In genomic region chr10:120854329-120854728, GRCm38 (mm10) we compare ENCODE assay signal across 24 mouse cellular contexts. TPM values are rescaled to one million over a fixed set of nuclear protein-coding genes. Genes with fewer than 3 reads are reported as not detected.
DNase-seq lines count a peak whose midpoint lies in the region; ATAC-seq and TF ChIP-seq lines count a peak whose summit lies in the region.
"Had no signal": no experiment of that assay in that cellular context is flagged by ENCODE, and none has a peak within 500 bp of the region (broad histone marks: within the 10 kb centered on the region; RNA-seq: fewer than 3 reads in every experiment).

No protein-coding gene starts in this region.

- H3K4me1 ChIP-seq in forebrain, embryonic 11.5 days (replicated peaks; ENCODE audit: control insufficient read depth, insufficient read depth, low read length): peaks cover 30% of the 10 kb centered on the region
- H3K4me1 ChIP-seq in limb, embryonic 11.5 days (ENCODE audit: control insufficient read depth, insufficient read depth, low read length): peaks cover 49% of the 10 kb centered on the region

- no peak overlapping the region for H3K4me3 ChIP-seq in forebrain, embryonic 11.5 days (ENCODE audit: low read depth, low read length)
- no peak overlapping the region for H3K4me3 ChIP-seq in limb, embryonic 11.5 days (ENCODE audit: low read depth, low read length)
- no peak overlapping the region for H3K4me3 ChIP-seq in layer of hippocampus, adult 2 months
- H3K4me3 ChIP-seq: gastrocnemius, adult 2 months; myocyte had no signal

- H3K36me3 ChIP-seq in forebrain, embryonic 11.5 days (ENCODE audit: control insufficient read depth, insufficient read depth, low read length): no peaks in the 10 kb centered on the region
- H3K36me3 ChIP-seq in limb, embryonic 11.5 days (ENCODE audit: control insufficient read depth, insufficient read depth, low read length): no peaks in the 10 kb centered on the region

- DNase-seq in brain, embryonic 14.5 days (ENCODE audit: low read depth): peak; percentile 53
- DNase-seq in embryo, embryonic 10.5 days (ENCODE audit: low spot score): peak; percentile 61
- no peak for DNase-seq in forebrain, embryonic 11.5 days (ENCODE audit: low spot score)
- DNase-seq in limb, embryonic 11.5 days (ENCODE audit: low spot score): peak; percentile 30
- no peak for DNase-seq in adrenal gland, adult 2 months
- no peak for DNase-seq in layer of hippocampus, adult 2 months (ENCODE audit: low spot score in 2 of 2)
- DNase-seq in retina, postnatal 1 day: no peak
- DNase-seq: adrenal gland, postnatal 25 days; cerebellum, adult 11-12 months; cerebellum, postnatal 25 days; gastrocnemius, adult 2 months; heart, postnatal 10 days; kidney, adult 9 months; kidney, postnatal 25 days; layer of hippocampus, adult 9-11 months; liver; midbrain, embryonic 14.5 days; right cerebral cortex, adult 18-20 months; thymus, postnatal 14 days had no signal

- 6% methylated on average over 10 of the region's 10 CpGs for WGBS in forebrain, embryonic 11.5 days
- 38% methylated on average over 10 of the region's 10 CpGs for WGBS in limb, embryonic 11.5 days

- TF ChIP-seq POLR2A in brain, embryonic 14.5 days (IDR thresholded peaks at IDR 0.05; ENCODE audit: borderline replicate concordance, extremely low read depth, insufficient read depth, insufficient read length, poor library complexity, severe bottlenecking): no peak

- peak; percentile 66 for ATAC-seq in forebrain, embryonic 11.5 days (replicated peaks; ENCODE audit: low FRiP score)
- no peak for ATAC-seq in limb, embryonic 11.5 days (ENCODE audit: insufficient number of reproducible peaks, low FRiP score, low TSS enrichment, low read depth)
- ATAC-seq: activated CD4-positive, CD25-positive, alpha-beta regulatory T cell, adult 4 months; lung, postnatal 0 days had no signal

- H3K9ac ChIP-seq in forebrain, embryonic 11.5 days (ENCODE audit: low read length): peak overlapping the region; percentile 2; the same call in 1 of the 2 replicates
- H3K9ac ChIP-seq in limb, embryonic 11.5 days (ENCODE audit: low read length): no peak overlapping the region
- H3K9ac ChIP-seq: hindbrain, embryonic 14.5 days had no signal

- H3K27me3 ChIP-seq in forebrain, embryonic 11.5 days (ENCODE audit: control insufficient read depth, insufficient read depth, low read length): no peaks in the 10 kb centered on the region
- no peaks in the 10 kb centered on the region for H3K27me3 ChIP-seq in limb, embryonic 11.5 days (ENCODE audit: control insufficient read depth, insufficient read depth, low read length)

- H3K9me3 ChIP-seq in forebrain, embryonic 11.5 days (ENCODE audit: control insufficient read depth, low read length): no peaks in the 10 kb centered on the region
- H3K9me3 ChIP-seq in limb, embryonic 11.5 days (ENCODE audit: control insufficient read depth, low read length): no peaks in the 10 kb centered on the region

- H3K4me2 ChIP-seq in forebrain, embryonic 11.5 days (ENCODE audit: low read depth, low read length, severe bottlenecking): peak overlapping the region; percentile 19; the same call in 1 of the 2 replicates
- H3K4me2 ChIP-seq in limb, embryonic 11.5 days (ENCODE audit: low read depth, severe bottlenecking): no peak overlapping the region
- H3K4me2 ChIP-seq: heart, embryonic 11.5 days; hindbrain, embryonic 14.5 days had no signal

- TF ChIP-seq CTCF in brain, embryonic 14.5 days (IDR thresholded peaks at IDR 0.05; ENCODE audit: borderline replicate concordance, extremely low read depth, insufficient read depth, insufficient read length): no peak
- no peak for TF ChIP-seq CTCF in layer of hippocampus, adult 2 months (conservative IDR thresholded peaks at IDR 0.05)

- H3K27ac ChIP-seq in forebrain, embryonic 11.5 days (ENCODE audit: low read depth, low read length): peak overlapping the region; percentile 88
- H3K27ac ChIP-seq in limb, embryonic 11.5 days (replicated peaks; ENCODE audit: low read depth, low read length): peak overlapping the region; percentile 76; the same call in 1 of the 2 replicates
- H3K27ac ChIP-seq in layer of hippocampus, adult 2 months: no peak overlapping the region
- H3K27ac ChIP-seq: gastrocnemius, adult 2 months; hindbrain, embryonic 14.5 days had no signal

RNA-seq across cellular contexts. Expression of gene Msrb3, which starts 44.6 kb away (rescaled TPM):
- polyA plus RNA-seq in brain, embryonic 14.5 days (2012; rRNA removed): 3.2 and 4.1 TPM in 2 replicates
- polyA plus RNA-seq in forebrain, embryonic 11.5 days (2014; fragmentation: Nextera tagmentation; extraction: Ambion mirVana): 6.1 and 8.2 TPM in 2 replicates
- 7.5 and 7.8 TPM in 2 replicates for polyA plus RNA-seq in limb, embryonic 11.5 days (2014; fragmentation: Nextera tagmentation; extraction: Ambion mirVana)
- total RNA-seq in adrenal gland, adult 2 months (2021): 10 to 100 TPM; 37.9 to 71.3 TPM
- 38.5 and 39.2 TPM in 2 replicates for polyA plus RNA-seq in adrenal gland, adult 2 months (2012; rRNA removed)
- 1 to 10 TPM; 4.0 to 4.9 TPM for total RNA-seq in layer of hippocampus, adult 2 months (2021)

Comparison
In these comparisons a context has a peak if more than half of its experiments do, and no peak if none do; other contexts are left out.
1. DNase-seq: peak in brain, embryonic 14.5 days (single experiment), embryo, embryonic 10.5 days (single experiment) and limb, embryonic 11.5 days (single experiment); none in forebrain, embryonic 11.5 days (single experiment), adrenal gland, adult 2 months (single experiment), layer of hippocampus, adult 2 months (0 of 2) and retina, postnatal 1 day (single experiment).